Mouse (Mus musculus) myocyte (in vitro differentiated cells): ENCODE measurements around the gene Samd4b.

Experiments
- CEBPB ChIP-seq: IDR thresholded peaks from 2 replicates; pipeline ENCODE4 v1.6.1; 2011; ENCODE audit warnings: mild to moderate bottlenecking, moderate library complexity; ENCODE audit not compliant: poor library complexity, insufficient read depth, severe bottlenecking
- E2F4 ChIP-seq: IDR thresholded peaks from one replicate; pipeline ENCODE4 v1.6.1; 2011; ENCODE audit warnings: mild to moderate bottlenecking, control low read depth, moderate library complexity; ENCODE audit not compliant: insufficient read depth
- MAX ChIP-seq: IDR thresholded peaks from one replicate; pipeline ENCODE4 v1.6.1; 2011; ENCODE audit warnings: low read depth, mild to moderate bottlenecking, control low read depth
- MYOD1 ChIP-seq, 3 experiments: IDR thresholded peaks; one replicate each; pipeline ENCODE4 v1.6.1; 2011; ENCODE audit warnings: control low read depth in 2 of 3, low read depth in 2 of 3, mild to moderate bottlenecking in 2 of 3, moderate library complexity in 1 of 3; ENCODE audit not compliant: insufficient read length in 2 of 3, control insufficient read depth in 1 of 3
- MYOG ChIP-seq, 3 experiments: IDR thresholded peaks; one replicate each; pipeline ENCODE4 v1.6.1; 2011; ENCODE audit warnings: control low read depth in 2 of 3, low read depth in 2 of 3, mild to moderate bottlenecking in 2 of 3; ENCODE audit not compliant: insufficient read length in 2 of 3, control insufficient read depth in 1 of 3, insufficient read depth in 1 of 3
- POLR2A ChIP-seq: IDR thresholded peaks from one replicate; pipeline ENCODE4 v1.6.1; 2011; ENCODE audit warnings: low read depth, mild to moderate bottlenecking, control low read depth, moderate library complexity; ENCODE audit not compliant: insufficient read length
- POLR2AphosphoS2 ChIP-seq: IDR thresholded peaks from one replicate; pipeline ENCODE4 v1.6.1; 2011; ENCODE audit warnings: low read depth, control low read depth; ENCODE audit not compliant: insufficient read length
- REST ChIP-seq: IDR thresholded peaks from one replicate; pipeline ENCODE4 v1.6.1; 2011; ENCODE audit warnings: mild to moderate bottlenecking, control low read depth, moderate library complexity; ENCODE audit not compliant: insufficient read depth, insufficient read length
- SRF ChIP-seq: IDR thresholded peaks from one replicate; pipeline ENCODE4 v1.6.1; 2011; ENCODE audit warnings: low read depth; ENCODE audit not compliant: control insufficient read depth, insufficient read length
- TCF12 ChIP-seq: IDR thresholded peaks from one replicate; pipeline ENCODE4 v1.6.1; 2011; ENCODE audit warnings: mild to moderate bottlenecking, control low read depth; ENCODE audit not compliant: poor library complexity, insufficient read depth, severe bottlenecking
- TCF3 ChIP-seq: IDR thresholded peaks from one replicate; pipeline ENCODE4 v1.6.1; 2011; ENCODE audit warnings: low read depth, control low read depth; ENCODE audit not compliant: insufficient read length
- USF1 ChIP-seq: IDR thresholded peaks from one replicate; pipeline ENCODE4 v1.6.1; 2011; ENCODE audit warnings: low read depth, mild to moderate bottlenecking, control low read depth, moderate library complexity

DNA sequence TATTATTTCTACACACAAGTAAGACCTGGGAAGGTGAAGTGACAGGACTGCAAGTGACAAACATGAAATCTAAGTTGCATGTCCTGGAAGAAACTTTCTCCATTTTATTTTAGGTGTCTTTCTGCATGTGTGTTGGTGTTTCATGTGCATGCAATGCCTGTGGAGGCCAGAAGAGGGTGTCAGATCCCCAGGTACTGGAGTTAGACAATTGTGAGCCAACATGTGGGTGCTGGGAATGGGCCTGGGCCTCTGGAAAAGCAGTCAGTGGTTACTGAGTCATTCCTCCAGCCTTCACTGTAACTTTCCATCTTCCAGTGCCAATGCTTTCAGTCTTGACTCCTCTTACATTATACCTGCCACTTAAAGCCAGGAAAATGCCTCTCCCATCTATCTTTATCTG is 180.6 kb downstream of the Samd4b start:
- no peak for TF ChIP-seq POLR2AphosphoS2
- TF ChIP-seq USF1, result no peak
- no peak for TF ChIP-seq POLR2A
- TF ChIP-seq TCF12, result no peak
- no peak for TF ChIP-seq MYOG (IDR thresholded peaks at IDR 0.05; ENCODE audit: control insufficient read depth in 1 of 3, insufficient read depth in 1 of 3, insufficient read length in 2 of 3, low read depth in 2 of 3)
- no peak for TF ChIP-seq E2F4
- no peak for TF ChIP-seq MAX
- TF ChIP-seq SRF, result no peak
- TF ChIP-seq MYOD1 (IDR thresholded peaks at IDR 0.05; ENCODE audit: control insufficient read depth in 1 of 3, insufficient read length in 2 of 3, low read depth in 2 of 3), result no peak
- TF ChIP-seq TCF3, result no peak
- no peak for TF ChIP-seq CEBPB
- no peak for TF ChIP-seq REST
